In the genomic region with DNA sequence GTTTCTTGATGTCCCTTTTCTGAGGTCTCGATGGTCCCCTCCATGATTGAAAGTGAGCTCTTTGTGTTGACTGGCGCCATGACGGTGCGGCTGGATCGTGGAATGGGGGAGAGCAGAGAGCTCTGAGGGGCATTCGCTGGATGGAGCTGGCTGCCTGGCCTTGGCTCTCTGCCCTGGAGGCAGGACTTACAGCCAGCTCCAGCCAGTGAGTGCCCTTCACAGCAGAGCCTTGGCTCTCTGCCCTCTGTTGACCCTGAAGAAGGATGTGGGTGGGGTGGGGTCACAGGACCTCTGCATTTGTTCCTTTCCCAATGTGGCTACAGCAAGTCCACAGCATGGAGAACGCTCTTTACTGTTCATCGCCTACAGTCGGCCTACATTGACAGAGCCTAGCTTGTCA, we compare ENCODE assay signal across 9 mouse cellular contexts. TPM values are rescaled to one million over a fixed set of nuclear protein-coding genes. Genes with fewer than 3 reads are reported as not detected.
A peak's percentile ranks its signal among the peaks of the same experiment; 100 is the strongest.
DNase-seq lines count a peak whose midpoint lies in the region; ATAC-seq and TF ChIP-seq lines count a peak whose summit lies in the region.
"Had no signal": no experiment of that assay in that cellular context is flagged by ENCODE, and none has a peak within 500 bp of the region (broad histone marks: within the 10 kb centered on the region; RNA-seq: fewer than 3 reads in every experiment).

No protein-coding gene starts in this region.

- no peak overlapping the region for H3K4me2 ChIP-seq in liver, embryonic 12.5 days

- DNase-seq in liver, adult 2 months (ENCODE audit: extremely low read depth, low read depth, low spot score): peak; percentile 45
- DNase-seq in cerebellum, adult 9-11 months: peak; percentile 52
- DNase-seq in kidney, postnatal 14 days: peak; percentile 55
- DNase-seq in lung, adult 2 months: peak; percentile 84
- no peak for DNase-seq in Muller cell, postnatal 12 days (ENCODE audit: inconsistent ontology term)
- no peak for DNase-seq in gastrocnemius, postnatal 25 days
- DNase-seq in B cell, adult 2 months: no peak

- 78% methylated on average over 9 of the region's 9 CpGs for WGBS in liver, adult 2 months
- WGBS in liver, embryonic 12.5 days (ENCODE audit: insufficient replicate concordance): 85% methylated on average over 9 of the region's 9 CpGs
- WGBS in lung, adult 2 months: 50% methylated on average over 9 of the region's 9 CpGs

- TF ChIP-seq CTCF in liver, adult 2 months (IDR thresholded peaks at IDR 0.05; ENCODE audit: low read depth, low read length): no peak
- TF ChIP-seq CTCF in lung, adult 2 months (IDR thresholded peaks at IDR 0.05; ENCODE audit: insufficient read depth, low read length): no peak

- H3K79me2 ChIP-seq in liver, adult 2 months (ENCODE audit: control insufficient read depth, insufficient read depth, low read length): no peaks in the 10 kb centered on the region

- no peaks in the 10 kb centered on the region for H3K4me1 ChIP-seq in liver, adult 2 months (ENCODE audit: control insufficient read depth, insufficient read depth, low read length)
- peaks cover 10% of the 10 kb centered on the region for H3K4me1 ChIP-seq in liver, embryonic 12.5 days
- peaks cover 11% of the 10 kb centered on the region for H3K4me1 ChIP-seq in lung, adult 2 months (ENCODE audit: control insufficient read depth, insufficient read depth, low read length)

- H3K9ac ChIP-seq in liver, adult 2 months (ENCODE audit: low read depth, low read length): peak overlapping the region; percentile 17; the same call in 1 of the 2 replicates
- H3K9ac ChIP-seq in liver, embryonic 12.5 days: no peak overlapping the region

- H3K9me3 ChIP-seq in liver, embryonic 12.5 days (replicated peaks): no peaks in the 10 kb centered on the region

- no peak overlapping the region for H3K4me3 ChIP-seq in liver, adult 2 months (ENCODE audit: insufficient read depth, low read depth, low read length)
- no peak overlapping the region for H3K4me3 ChIP-seq in liver, embryonic 12.5 days
- no peak overlapping the region for H3K4me3 ChIP-seq in lung, adult 2 months (replicated peaks; ENCODE audit: extremely low read depth, low read depth, low read length)
- H3K4me3 ChIP-seq: erythroblast, embryonic 14.5 days had no signal

- H3K36me3 ChIP-seq in liver, adult 2 months (ENCODE audit: control insufficient read depth, insufficient read depth, low read length): peaks cover 25% of the 10 kb centered on the region; the same call in 1 of the 2 replicates
- H3K36me3 ChIP-seq in liver, embryonic 12.5 days: peaks cover 72% of the 10 kb centered on the region

- H3K27ac ChIP-seq in liver, adult 2 months (replicated peaks; ENCODE audit: insufficient read depth, low read depth, low read length): peak overlapping the region; percentile 70
- H3K27ac ChIP-seq in liver, embryonic 12.5 days: no peak overlapping the region

- no peaks in the 10 kb centered on the region for H3K27me3 ChIP-seq in liver, adult 2 months (ENCODE audit: control insufficient read depth, insufficient read depth, low read length)
- no peaks in the 10 kb centered on the region for H3K27me3 ChIP-seq in liver, embryonic 12.5 days (replicated peaks)

- no peak for ATAC-seq in liver, embryonic 12.5 days

- TF ChIP-seq POLR2A in liver, adult 2 months (IDR thresholded peaks at IDR 0.05; ENCODE audit: extremely low read depth, insufficient read depth, low read length): no peak
- TF ChIP-seq POLR2A in lung, adult 2 months (IDR thresholded peaks at IDR 0.05; ENCODE audit: borderline replicate concordance, extremely low read depth, low read depth, low read length): no peak

RNA-seq across cellular contexts. Expression of a gene that starts 16.5 kb away (rescaled TPM):
- 5.4 and 6.0 TPM in 2 replicates for total RNA-seq in liver, adult 2 months (2014; rRNA removed)
- 1.9 and 2.1 TPM in 2 replicates for polyA plus RNA-seq in liver, adult 2 months (2012; rRNA removed)
- polyA plus RNA-seq in liver, embryonic 12.5 days (2016; fragmentation: Nextera tagmentation; extraction: Ambion mirVana): 3.1 TPM in 2 replicates
- polyA plus RNA-seq in lung, adult 2 months (2012; rRNA removed): 2.7 and 3.8 TPM in 2 replicates
- 1 to 10 TPM; 5.3 to 6.4 TPM for total RNA-seq in gastrocnemius, postnatal 25 days (2021)

RNA-seq across cellular contexts. Expression of a gene that starts 34.7 kb away (rescaled TPM):
- 3.2 and 4.8 TPM in 2 replicates for total RNA-seq in liver, adult 2 months (2014; rRNA removed)
- 0.61 and 0.91 TPM in 2 replicates for polyA plus RNA-seq in liver, adult 2 months (2012; rRNA removed)
- polyA plus RNA-seq in liver, embryonic 12.5 days (2016; fragmentation: Nextera tagmentation; extraction: Ambion mirVana): 48.4 and 50.0 TPM in 2 replicates
- 0.51 and 1.3 TPM in 2 replicates for polyA plus RNA-seq in lung, adult 2 months (2012; rRNA removed)
- total RNA-seq in gastrocnemius, postnatal 25 days (2021): 10 to 100 TPM; 12.1 to 13.9 TPM

RNA-seq across cellular contexts. Expression of a gene that starts 35.0 kb away (rescaled TPM):
- 90.7 and 115 TPM in 2 replicates for total RNA-seq in liver, adult 2 months (2014; rRNA removed)
- 41.8 and 51.3 TPM in 2 replicates for polyA plus RNA-seq in liver, adult 2 months (2012; rRNA removed)
- 37.1 and 43.1 TPM in 2 replicates for polyA plus RNA-seq in liver, embryonic 12.5 days (2016; fragmentation: Nextera tagmentation; extraction: Ambion mirVana)
- polyA plus RNA-seq in lung, adult 2 months (2012; rRNA removed): 21.0 and 21.1 TPM in 2 replicates
- 10 to 100 TPM; 73.8 to 92.1 TPM for total RNA-seq in gastrocnemius, postnatal 25 days (2021)

Comparison
In these comparisons a context has a peak if more than half of its experiments do, and no peak if none do; other contexts are left out.
1. RNA of a gene that starts 34.7 kb away (polyA plus RNA-seq): 48.4 to 50.0 TPM in liver, embryonic 12.5 days; 0.51 to 1.3 TPM in lung, adult 2 months and 0.61 to 0.91 TPM in liver, adult 2 months; every median in the first group is over 10 times any median in the second.
2. DNase-seq: peak in liver, adult 2 months (single experiment), cerebellum, adult 9-11 months (single experiment), kidney, postnatal 14 days (single experiment) and lung, adult 2 months (single experiment); none in Muller cell, postnatal 12 days (single experiment), gastrocnemius, postnatal 25 days (single experiment) and B cell, adult 2 months (0 of 2).